Mouse (Mus musculus) kidney, postnatal 10 days (tissue): ENCODE results near the gene 9230104L09Rik.

Experiments used
- DNase-seq: peaks from one replicate; pipeline ENCODE4 v3.0.0; 2021; ENCODE audit warnings: mixed read lengths

Gene 9230104L09Rik

GRCm38 (mm10) chr2:148856630-148857400 is 8.0 kb downstream of the 9230104L09Rik start:
- DNase-seq: no peak

GRCm38 (mm10) chr2:148851116-148851906 is 13.5 kb downstream of the 9230104L09Rik start:
- DNase-seq: peak; percentile 84

GRCm38 (mm10) chr2:148839224-148839623 is 25.6 kb downstream of the 9230104L09Rik start:
- no peak for DNase-seq

GRCm38 (mm10) chr2:148838075-148838777 is 26.6 kb downstream of the 9230104L09Rik start:
- DNase-seq: no peak

- DNase-seq: no peak
Observed at GRCm38 (mm10) chr2:148834912-148835311, 29.9 kb downstream of the 9230104L09Rik start, which contains the start of gene Cst9. TSS of gene Cst9 (plus strand) at chr2:148835147.

- no peak for DNase-seq
Observed at GRCm38 (mm10) chr2:148825986-148826385, 38.9 kb downstream of the 9230104L09Rik start.

- no peak for DNase-seq
Observed at GRCm38 (mm10) chr2:148819909-148820308, 44.9 kb downstream of the 9230104L09Rik start, which contains the start of gene Cst13. TSS of gene Cst13 (plus strand) at chr2:148820081.

GRCm38 (mm10) chr2:148806696-148807095 is 58.1 kb downstream of the 9230104L09Rik start:
- DNase-seq: no peak

GRCm38 (mm10) chr2:148801491-148801921 is 63.3 kb downstream of the 9230104L09Rik start:
- peak; percentile 6 for DNase-seq

- no peak for DNase-seq
Observed at GRCm38 (mm10) chr2:148798485-148798884, 66.4 kb downstream of the 9230104L09Rik start, which contains the start of gene Cst8. TSS of gene Cst8 (plus strand) at chr2:148798785.
